Mouse (Mus musculus): ENCODE measurements at regions not wholly inside any gene's neighbourhood (a gene's known extent, or its start where the extent isn't known, plus 50 kb on each side); places are given as distances from the start of the nearest gene placed in this dataset.

DNA sequence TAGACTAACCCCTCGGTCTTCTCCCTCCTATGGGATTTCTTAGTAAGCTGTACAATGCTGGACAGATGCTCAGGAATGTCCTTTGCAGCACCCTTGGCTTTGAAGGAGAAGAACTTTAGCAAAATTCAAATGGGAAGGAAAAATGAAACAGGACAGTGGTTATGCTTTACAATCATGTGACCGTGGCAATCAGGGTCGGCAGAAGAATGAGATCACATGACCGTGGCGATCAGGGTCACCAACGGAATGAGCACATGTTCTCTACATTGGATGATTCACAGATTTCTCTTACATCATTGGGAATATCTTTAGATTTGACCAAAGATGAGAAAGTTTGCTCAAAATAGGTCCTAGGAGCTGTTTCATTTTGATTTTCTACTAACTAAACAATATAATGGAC is 108.7 kb upstream of the Sgcd start:
- WGBS, result 85% methylated on average over 6 of the region's 6 CpGs
- H3K4me3 ChIP-seq (replicated peaks; ENCODE audit: insufficient read depth, low read depth, low read length), result no peak overlapping the region
- no peak overlapping the region for H3K27ac ChIP-seq (ENCODE audit: insufficient read depth, low read length)
- DNase-seq, result no peak
- no peaks in the 10 kb centered on the region for H3K27me3 ChIP-seq (ENCODE audit: control insufficient read depth, insufficient read depth, low read length)
- TF ChIP-seq CTCF (IDR thresholded peaks at IDR 0.05; ENCODE audit: borderline replicate concordance, insufficient read depth, low read depth, low read length) (no peak), POLR2A (IDR thresholded peaks at IDR 0.05; ENCODE audit: borderline replicate concordance, insufficient read depth, low read length) (no peak)
- H3K4me1 ChIP-seq (ENCODE audit: control insufficient read depth, insufficient read depth, low read length), result no peaks in the 10 kb centered on the region

DNA sequence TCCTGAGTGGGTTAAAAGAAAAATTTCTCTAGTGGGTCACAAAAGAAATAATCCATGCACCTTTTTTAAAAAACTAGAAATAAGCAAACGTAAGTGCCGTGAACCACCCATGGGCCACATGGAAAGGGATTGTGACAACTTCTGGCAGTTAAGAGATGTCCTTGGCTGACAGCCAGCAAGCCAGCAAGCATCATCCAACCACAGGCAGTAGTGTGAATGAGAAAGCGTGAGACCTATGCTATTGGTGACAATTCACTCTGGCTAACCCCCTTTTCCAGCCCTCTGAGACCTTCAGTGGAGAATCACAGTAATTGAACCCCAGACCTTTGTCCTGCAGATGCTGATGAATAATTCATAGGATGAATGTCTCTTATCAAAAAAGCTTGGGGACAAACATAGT is 78.3 kb upstream of the Sgcd start:
- Histone ChIP-seq H3K4me3 (replicated peaks; ENCODE audit: insufficient read depth, low read depth, low read length) (no peak overlapping the region), H3K27me3 (ENCODE audit: control insufficient read depth, insufficient read depth, low read length) (no peaks in the 10 kb centered on the region), H3K27ac (ENCODE audit: insufficient read depth, low read length) (no peak overlapping the region), H3K4me1 (ENCODE audit: control insufficient read depth, insufficient read depth, low read length) (no peaks in the 10 kb centered on the region)
- DNase-seq, result no peak
- no peak for TF ChIP-seq CTCF (IDR thresholded peaks at IDR 0.05; ENCODE audit: borderline replicate concordance, insufficient read depth, low read depth, low read length)
- no peak for TF ChIP-seq POLR2A (IDR thresholded peaks at IDR 0.05; ENCODE audit: borderline replicate concordance, insufficient read depth, low read length)
- 5% methylated on average over 3 of the region's 3 CpGs for WGBS

- Histone ChIP-seq H3K4me1 (ENCODE audit: control insufficient read depth, insufficient read depth, low read length) (no peaks in the 10 kb centered on the region), H3K27ac (ENCODE audit: insufficient read depth, low read length) (no peak overlapping the region), H3K4me3 (replicated peaks; ENCODE audit: insufficient read depth, low read depth, low read length) (no peak overlapping the region), H3K27me3 (ENCODE audit: control insufficient read depth, insufficient read depth, low read length) (no peaks in the 10 kb centered on the region)
- TF ChIP-seq POLR2A (IDR thresholded peaks at IDR 0.05; ENCODE audit: borderline replicate concordance, insufficient read depth, low read length) (no peak), CTCF (IDR thresholded peaks at IDR 0.05; ENCODE audit: borderline replicate concordance, insufficient read depth, low read depth, low read length) (no peak)
- DNase-seq, result no peak
- 56% methylated on average over 9 of the region's 9 CpGs for WGBS
These were observed 75.0 kb upstream of the Sgcd start for GRCm38 (mm10) chr11:48063719-48064118.

- no peak for TF ChIP-seq POLR2A (IDR thresholded peaks at IDR 0.05; ENCODE audit: borderline replicate concordance, insufficient read depth, low read length)
- TF ChIP-seq CTCF (IDR thresholded peaks at IDR 0.05; ENCODE audit: borderline replicate concordance, insufficient read depth, low read depth, low read length), result no peak
- Histone ChIP-seq H3K27me3 (ENCODE audit: control insufficient read depth, insufficient read depth, low read length) (no peaks in the 10 kb centered on the region), H3K4me3 (replicated peaks; ENCODE audit: insufficient read depth, low read depth, low read length) (no peak overlapping the region), H3K27ac (ENCODE audit: insufficient read depth, low read length) (no peak overlapping the region), H3K4me1 (ENCODE audit: control insufficient read depth, insufficient read depth, low read length) (no peaks in the 10 kb centered on the region)
- no peak for DNase-seq
These were observed 72.7 kb upstream of the Sgcd start for GRCm38 (mm10) chr11:48061501-48061900.

DNA sequence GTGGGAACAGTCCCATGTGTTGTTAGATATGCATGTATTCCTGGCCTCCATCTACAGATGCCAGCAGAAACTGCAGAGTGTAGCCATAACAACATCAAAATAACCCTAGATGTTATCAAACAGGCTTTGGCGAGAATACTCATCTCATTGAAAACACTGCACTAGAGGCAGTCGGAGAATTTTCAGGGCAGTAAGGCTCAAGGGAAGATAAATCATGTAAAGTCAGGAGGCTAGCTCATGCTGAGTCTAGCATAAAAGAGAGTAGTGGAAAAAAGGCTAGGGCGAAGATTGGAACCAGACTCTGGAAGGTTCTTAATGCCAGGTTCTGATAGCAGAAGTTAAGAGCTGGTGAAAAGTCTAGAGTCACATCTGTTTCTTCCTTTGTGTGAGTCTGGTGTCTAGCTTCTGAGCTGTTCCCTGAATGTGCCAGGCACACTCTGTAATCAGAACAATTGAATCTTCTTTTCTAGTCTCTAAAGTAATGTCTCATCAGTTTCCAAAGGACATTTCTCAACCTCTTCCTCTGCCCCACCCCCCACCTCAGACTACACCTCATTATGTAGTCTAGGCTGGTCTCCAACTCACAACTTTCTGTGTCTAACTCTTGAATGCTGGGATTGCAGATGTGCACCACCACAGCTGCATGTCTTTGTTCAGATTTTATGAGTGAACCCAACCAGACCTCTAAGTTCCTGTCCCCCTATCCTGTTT is 62.5 kb upstream of the Sgcd start:
- WGBS, result 70% methylated on average over 3 of the region's 3 CpGs
- no peak for DNase-seq
- H3K27ac ChIP-seq (ENCODE audit: insufficient read depth, low read length), result no peak overlapping the region
- H3K4me1 ChIP-seq (ENCODE audit: control insufficient read depth, insufficient read depth, low read length), result no peaks in the 10 kb centered on the region
- H3K4me3 ChIP-seq (replicated peaks; ENCODE audit: insufficient read depth, low read depth, low read length), result no peak overlapping the region
- H3K27me3 ChIP-seq (ENCODE audit: control insufficient read depth, insufficient read depth, low read length), result no peaks in the 10 kb centered on the region
- TF ChIP-seq CTCF (IDR thresholded peaks at IDR 0.05; ENCODE audit: borderline replicate concordance, insufficient read depth, low read depth, low read length) (no peak), POLR2A (IDR thresholded peaks at IDR 0.05; ENCODE audit: borderline replicate concordance, insufficient read depth, low read length) (no peak)

- 73% methylated on average over 1 of the region's 1 CpGs for WGBS
- no peak overlapping the region for H3K27ac ChIP-seq (ENCODE audit: insufficient read depth, low read length)
- H3K27me3 ChIP-seq (ENCODE audit: control insufficient read depth, insufficient read depth, low read length), result no peaks in the 10 kb centered on the region
- no peak overlapping the region for H3K4me3 ChIP-seq (replicated peaks; ENCODE audit: insufficient read depth, low read depth, low read length)
- H3K4me1 ChIP-seq (ENCODE audit: control insufficient read depth, insufficient read depth, low read length), result no peaks in the 10 kb centered on the region
- no peak for DNase-seq
- TF ChIP-seq POLR2A (IDR thresholded peaks at IDR 0.05; ENCODE audit: borderline replicate concordance, insufficient read depth, low read length) (no peak), CTCF (IDR thresholded peaks at IDR 0.05; ENCODE audit: borderline replicate concordance, insufficient read depth, low read depth, low read length) (no peak)
These were observed 59.5 kb upstream of the Sgcd start for GRCm38 (mm10) chr11:48048311-48048710.
